Mouse (Mus musculus) C2C12 (cell line): ENCODE results near the gene Pcsk5. TPM values are rescaled to one million over a fixed set of nuclear protein-coding genes. Genes with fewer than 3 reads are reported as not detected.

Source experiments
- H3K27me3 ChIP-seq: one replicate; pipeline ENCODE4 v1.6.1; 2011; ENCODE audit not compliant: control insufficient read depth, insufficient read depth, insufficient read length
- H3K36me3 ChIP-seq: one replicate; pipeline ENCODE4 v1.6.1; 2011; ENCODE audit not compliant: control insufficient read depth, insufficient read depth
- H3K4me3 ChIP-seq: one replicate; pipeline ENCODE4 v1.5.1; 2011; ENCODE audit warnings: mild to moderate bottlenecking, control low read depth; ENCODE audit not compliant: poor library complexity, insufficient read depth, severe bottlenecking
- H3K79me2 ChIP-seq: one replicate; pipeline ENCODE4 v1.6.1; 2011; ENCODE audit not compliant: control insufficient read depth, insufficient read depth
- H3K79me3 ChIP-seq: one replicate; pipeline ENCODE4 v1.6.1; 2011; ENCODE audit warnings: low read depth, control low read depth
- H3ac ChIP-seq: one replicate; pipeline ENCODE3; 2011; ENCODE audit warnings: low read depth; ENCODE audit not compliant: control insufficient read depth, insufficient read length
- CEBPB ChIP-seq: IDR thresholded peaks from one replicate; pipeline ENCODE4 v1.6.1; 2011; ENCODE audit warnings: low read depth, mild to moderate bottlenecking, control low read depth, moderate library complexity
- CTCF ChIP-seq: IDR thresholded peaks from one replicate; pipeline ENCODE4 v1.5.1; 2011; ENCODE audit not compliant: control insufficient read depth, insufficient read depth, insufficient read length
- FOSL1 ChIP-seq: IDR thresholded peaks from one replicate; pipeline ENCODE4 v1.8.0; 2011; ENCODE audit warnings: mild to moderate bottlenecking, low read length; ENCODE audit not compliant: poor library complexity, insufficient read depth, severe bottlenecking
- MAX ChIP-seq: IDR thresholded peaks from one replicate; pipeline ENCODE4 v1.6.1; 2011; ENCODE audit warnings: mild to moderate bottlenecking, control low read depth
- MYOD1 ChIP-seq: IDR thresholded peaks from one replicate; pipeline ENCODE4 v1.6.1; 2011; ENCODE audit warnings: low read depth; ENCODE audit not compliant: control insufficient read depth, insufficient read length
- MYOG ChIP-seq: IDR thresholded peaks from one replicate; pipeline ENCODE4 v1.6.1; 2011; ENCODE audit not compliant: control insufficient read depth, insufficient read length; ENCODE audit errors: extremely low read depth
- USF1 ChIP-seq: IDR thresholded peaks from one replicate; pipeline ENCODE4 v1.6.1; 2011; ENCODE audit warnings: low read depth, mild to moderate bottlenecking, control low read depth, moderate library complexity
- polyA plus RNA-seq: library from polyadenylated mRNA; unstranded; fragments of >200 nt; fragmentation: generic; extraction: Trizol; gene quantifications from one replicate; pipeline ENCODE4 v1.2.1, GENCODE M21; 2012; ENCODE audit warnings: missing spikeins

Pcsk5 gene
- polyA plus RNA-seq, 1 experiment: not detected

DNA sequence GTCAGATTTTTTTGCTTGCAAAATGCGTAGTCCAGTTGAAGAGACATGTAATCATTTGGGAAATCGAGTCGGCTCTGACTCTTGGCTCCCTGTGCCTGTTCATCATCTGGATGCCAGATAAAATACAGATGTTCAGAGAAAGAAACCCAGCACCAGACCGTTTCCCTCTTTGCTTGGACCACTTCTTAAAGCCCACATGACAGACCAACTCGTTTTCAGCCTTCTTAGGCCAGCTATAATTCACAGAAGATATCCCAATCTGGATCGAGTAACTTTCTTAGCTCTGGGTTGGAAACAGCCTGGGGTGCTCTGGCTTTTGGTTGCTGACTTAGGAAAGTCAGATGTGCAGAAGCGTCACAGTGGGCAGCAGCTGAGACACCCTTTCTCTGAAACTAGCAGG is 365.6 kb downstream of the Pcsk5 start:
- Histone ChIP-seq H3ac (no peak overlapping the region), H3K36me3 (no peaks in the 10 kb centered on the region), H3K4me3 (no peak overlapping the region), H3K27me3 (peaks cover under 1% of the 10 kb centered on the region), H3K79me2 (no peaks in the 10 kb centered on the region), H3K79me3 (no peaks in the 10 kb centered on the region)
- no peak for TF ChIP-seq FOSL1
- TF ChIP-seq CEBPB: no peak
- no peak for TF ChIP-seq MAX
- no peak for TF ChIP-seq MYOD1
- no peak for TF ChIP-seq USF1
- no peak for TF ChIP-seq CTCF

- H3K27me3 ChIP-seq: no peaks in the 10 kb centered on the region
- H3K79me3 ChIP-seq: no peaks in the 10 kb centered on the region
- H3K4me3 ChIP-seq: no peak overlapping the region
- no peak overlapping the region for H3ac ChIP-seq
- TF ChIP-seq FOSL1 (no peak), MAX (no peak), USF1 (no peak), MYOG (no peak), CTCF (no peak), CEBPB (no peak), MYOD1 (no peak)
- no peaks in the 10 kb centered on the region for H3K79me2 ChIP-seq
- H3K36me3 ChIP-seq: no peaks in the 10 kb centered on the region
These were observed 366.2 kb downstream of the Pcsk5 start for GRCm38 (mm10) chr19:17471196-17471595.

DNA sequence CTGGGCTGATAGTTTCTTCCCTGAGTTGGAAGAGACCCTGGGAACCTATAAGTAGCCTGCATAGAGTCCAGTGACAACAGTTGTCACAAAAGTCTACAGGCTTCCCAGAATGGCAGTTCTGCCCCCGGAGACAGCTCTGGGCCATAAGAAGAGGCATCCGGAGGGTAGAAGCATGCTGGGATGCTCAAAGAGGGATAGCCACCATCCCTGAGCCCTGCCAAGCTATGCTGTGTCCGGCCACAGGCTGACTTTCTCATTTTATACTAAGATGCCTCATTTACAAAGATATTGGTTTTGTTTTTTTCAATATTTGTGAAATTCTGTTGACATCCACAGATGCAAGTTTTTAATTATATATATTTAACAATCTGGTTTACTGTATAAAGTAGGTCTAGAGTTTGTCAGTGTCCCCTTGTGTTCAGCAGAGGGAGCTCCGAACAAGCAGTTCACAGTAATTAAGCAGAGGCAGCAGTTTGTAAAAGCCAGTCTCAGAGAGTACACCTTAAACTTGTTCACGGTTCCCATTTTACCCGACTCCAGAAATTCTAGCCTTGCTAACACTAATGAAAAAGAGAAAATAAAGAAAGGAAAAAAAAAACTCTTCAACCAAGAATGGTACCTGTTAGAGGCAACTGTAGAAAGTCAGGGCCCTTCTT is 369.7 kb downstream of the Pcsk5 start:
- no peak for TF ChIP-seq MAX
- H3K4me3 ChIP-seq: no peak overlapping the region
- no peaks in the 10 kb centered on the region for H3K79me2 ChIP-seq
- H3K79me3 ChIP-seq: no peaks in the 10 kb centered on the region
- H3K27me3 ChIP-seq: no peaks in the 10 kb centered on the region
- H3ac ChIP-seq: no peak overlapping the region
- no peaks in the 10 kb centered on the region for H3K36me3 ChIP-seq

DNA sequence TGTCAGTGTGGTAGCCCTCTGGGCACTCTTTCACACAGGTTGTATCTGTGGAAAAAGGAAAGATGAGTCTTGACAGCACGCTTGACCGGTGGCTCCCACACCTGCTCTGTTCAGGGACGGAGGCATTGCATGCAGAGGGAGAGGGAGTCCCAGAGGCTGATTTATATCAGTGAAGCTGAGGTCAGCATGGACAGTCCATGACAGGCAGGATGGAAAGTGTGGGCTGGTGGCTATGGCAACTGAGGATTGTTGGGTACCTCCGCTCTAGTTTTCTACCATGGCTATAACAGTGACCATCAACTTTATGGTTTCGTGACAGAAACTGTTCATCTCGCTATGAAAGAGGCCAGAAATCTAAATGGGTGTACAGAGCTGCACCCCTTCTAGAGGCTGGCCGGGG is 385.4 kb downstream of the Pcsk5 start:
- TF ChIP-seq MYOG: no peak
- no peak for TF ChIP-seq MYOD1
- TF ChIP-seq USF1: no peak
- TF ChIP-seq FOSL1: no peak
- no peak for TF ChIP-seq MAX
- no peak for TF ChIP-seq CTCF
- no peak for TF ChIP-seq CEBPB
- Histone ChIP-seq H3K27me3 (peaks cover 10% of the 10 kb centered on the region), H3ac (no peak overlapping the region), H3K79me2 (no peaks in the 10 kb centered on the region), H3K79me3 (no peaks in the 10 kb centered on the region), H3K4me3 (no peak overlapping the region), H3K36me3 (no peaks in the 10 kb centered on the region)

DNA sequence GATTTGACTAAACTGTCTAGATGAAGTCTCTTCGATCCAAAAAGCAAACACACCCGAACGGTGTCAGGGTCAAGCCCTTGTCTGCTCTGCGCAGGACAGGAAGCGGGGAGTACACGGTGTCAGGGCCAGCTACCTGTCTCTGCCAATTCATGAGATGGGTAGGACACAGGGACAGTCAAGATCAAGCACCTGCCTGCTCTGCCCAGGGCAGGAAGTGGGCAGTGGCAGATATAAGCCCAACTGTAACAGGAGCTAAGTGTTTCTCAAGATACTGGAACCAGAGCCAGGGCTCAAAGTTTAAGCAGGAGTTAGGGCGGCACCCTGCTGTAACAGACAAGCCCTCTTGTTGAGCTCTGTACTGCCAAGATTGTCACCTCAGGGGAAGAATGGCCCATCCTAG is 393.9 kb downstream of the Pcsk5 start:
- no peaks in the 10 kb centered on the region for H3K36me3 ChIP-seq
- no peaks in the 10 kb centered on the region for H3K79me2 ChIP-seq
- no peaks in the 10 kb centered on the region for H3K79me3 ChIP-seq
- H3K4me3 ChIP-seq: no peak overlapping the region
- no peak overlapping the region for H3ac ChIP-seq
- H3K27me3 ChIP-seq: peaks cover 3% of the 10 kb centered on the region
- TF ChIP-seq CTCF (no peak), USF1 (no peak), MYOD1 (no peak), MYOG (no peak), CEBPB (no peak), MAX (no peak), FOSL1 (no peak)

DNA sequence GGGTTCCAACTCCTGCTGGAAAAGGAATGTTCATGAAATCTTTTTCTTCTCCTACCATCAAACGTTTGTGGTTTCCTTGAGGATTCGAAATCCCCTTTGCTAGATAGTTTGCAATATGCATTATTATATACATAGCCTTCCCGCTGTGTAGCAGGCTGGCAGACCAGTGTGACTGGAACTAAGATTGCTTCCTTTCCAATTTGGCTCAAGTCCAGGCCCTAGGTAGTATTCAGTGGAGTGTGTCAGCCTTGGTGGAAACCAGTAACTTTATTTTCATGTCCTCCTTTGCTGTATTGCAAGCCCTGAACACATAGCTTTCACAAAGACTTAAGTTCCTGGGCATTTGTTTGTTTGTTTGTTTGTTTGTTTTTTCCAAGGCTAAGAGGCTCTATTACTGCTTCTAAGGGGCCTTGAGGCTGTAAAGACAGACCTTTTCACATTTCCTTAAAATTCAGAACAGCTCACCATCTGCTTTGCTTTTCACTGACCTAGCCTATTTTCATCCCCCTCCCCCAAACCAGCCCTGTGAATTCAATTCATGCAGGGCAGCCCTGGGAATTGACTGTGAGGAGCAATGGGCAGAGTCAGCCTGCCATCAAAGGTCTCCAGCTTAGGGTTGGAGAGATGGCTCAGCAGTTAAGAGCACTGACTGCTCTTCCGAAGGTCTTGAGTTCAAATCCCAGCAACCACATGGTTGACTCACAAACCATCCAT is 397.8 kb downstream of the Pcsk5 start:
- no peaks in the 10 kb centered on the region for H3K79me2 ChIP-seq
- no peak for TF ChIP-seq USF1
- no peak for TF ChIP-seq MAX
- no peak for TF ChIP-seq CTCF
- TF ChIP-seq MYOG: no peak
- TF ChIP-seq CEBPB: no peak
- no peak for TF ChIP-seq MYOD1
- no peak for TF ChIP-seq FOSL1

More for the DNA sequence above, 397.8 kb downstream of the Pcsk5 start:
- H3K36me3 ChIP-seq: no peaks in the 10 kb centered on the region
- no peak overlapping the region for H3ac ChIP-seq
- H3K79me3 ChIP-seq: no peaks in the 10 kb centered on the region
- no peaks in the 10 kb centered on the region for H3K27me3 ChIP-seq
- H3K4me3 ChIP-seq: no peak overlapping the region
